8 mouse cellular contexts compared by ENCODE assay signal in genomic region chr2:70278425-70279277, GRCm38 (mm10).
DNase-seq lines count a peak whose midpoint lies in the region; ATAC-seq and TF ChIP-seq lines count a peak whose summit lies in the region.

No protein-coding gene starts in this region.

- peaks cover 3% of the 10 kb centered on the region for H3K4me1 ChIP-seq in lung, embryonic 16.5 days (replicated peaks; ENCODE audit: control insufficient read depth, insufficient read depth, low read length)
- H3K4me1 ChIP-seq in heart, embryonic 11.5 days (ENCODE audit: control insufficient read depth, insufficient read depth, low read length), result no peaks in the 10 kb centered on the region

- H3K9me3 ChIP-seq in lung, embryonic 16.5 days (ENCODE audit: control insufficient read depth, low read length), result no peaks in the 10 kb centered on the region
- H3K9me3 ChIP-seq in heart, embryonic 11.5 days (replicated peaks; ENCODE audit: control insufficient read depth, low read length), result no peaks in the 10 kb centered on the region

- peak; percentile 78 for TF ChIP-seq CTCF in layer of hippocampus, adult 2 months (conservative IDR thresholded peaks at IDR 0.05)

- H3K36me3 ChIP-seq in lung, embryonic 16.5 days (ENCODE audit: control insufficient read depth, insufficient read depth, low read length), result no peaks in the 10 kb centered on the region
- no peaks in the 10 kb centered on the region for H3K36me3 ChIP-seq in heart, embryonic 11.5 days (ENCODE audit: control insufficient read depth, insufficient read depth, low read length)

- no peak overlapping the region for H3K4me3 ChIP-seq in layer of hippocampus, adult 2 months
- no peak overlapping the region for H3K4me3 ChIP-seq in lung, embryonic 16.5 days (ENCODE audit: low read length)
- no peak overlapping the region for H3K4me3 ChIP-seq in heart, embryonic 11.5 days (ENCODE audit: low read depth, low read length)

- 21% methylated on average over 13 of the region's 13 CpGs for WGBS in lung, embryonic 16.5 days
- WGBS in heart, embryonic 11.5 days (ENCODE audit: insufficient replicate concordance), result 22% methylated on average over 13 of the region's 13 CpGs

- no peak overlapping the region for H3K4me2 ChIP-seq in lung, embryonic 16.5 days (ENCODE audit: low read depth, low read length)
- no peak overlapping the region for H3K4me2 ChIP-seq in heart, embryonic 11.5 days

- 0 out of 2 replicates have a peak, but pooled peaks have one; percentile 59 for ATAC-seq in lung, embryonic 16.5 days (ENCODE audit: low read depth)
- ATAC-seq in inflammation-experienced regulatory T-cells, adult 6 months, result no peak
- no peak for ATAC-seq in heart, embryonic 11.5 days (replicated peaks; ENCODE audit: insufficient number of reproducible peaks, low FRiP score, low TSS enrichment)

- no peak for DNase-seq in layer of hippocampus, adult 2 months (ENCODE audit: low spot score in 2 of 2)
- DNase-seq in layer of hippocampus, adult 8-10 months (ENCODE audit: low spot score in 2 of 2), result no peak
- DNase-seq in adipocyte (ENCODE audit: low spot score), result peak; percentile 44
- DNase-seq in cerebellum, adult 9-10 months, result peak; percentile 12
- DNase-seq in MN1 (ENCODE audit: low spot score), result no peak

- H3K27me3 ChIP-seq in lung, embryonic 16.5 days (ENCODE audit: control insufficient read depth, insufficient read depth, low read depth, low read length), result no peaks in the 10 kb centered on the region
- peaks cover 4% of the 10 kb centered on the region; the same call in 1 of the 2 replicates for H3K27me3 ChIP-seq in heart, embryonic 11.5 days (ENCODE audit: control insufficient read depth, insufficient read depth, low read length)

- H3K9ac ChIP-seq in lung, embryonic 16.5 days (ENCODE audit: low read length), result no peak overlapping the region
- H3K9ac ChIP-seq in heart, embryonic 11.5 days (ENCODE audit: low read depth, low read length), result no peak overlapping the region

- no peak overlapping the region for H3K27ac ChIP-seq in layer of hippocampus, adult 2 months
- H3K27ac ChIP-seq in lung, embryonic 16.5 days (ENCODE audit: low read length), result no peak overlapping the region
- H3K27ac ChIP-seq in heart, embryonic 11.5 days (ENCODE audit: low read depth, low read length), result no peak overlapping the region

Comparison
In these comparisons a context has a peak if more than half of its experiments do, and no peak if none do; other contexts are left out.
1. DNase-seq: peak in adipocyte (single experiment) and cerebellum, adult 9-10 months (single experiment); none in layer of hippocampus, adult 2 months (0 of 2), layer of hippocampus, adult 8-10 months (0 of 2) and MN1 (single experiment).